Mouse (Mus musculus) T-cell, adult 2 months (primary cell): Measurements from ENCODE around the gene Prrt1.

Experiments
- DNase-seq: peaks from one replicate; pipeline ENCODE4 v3.0.0; 2022; ENCODE audit warnings: low spot score

Prrt1 gene

DNA sequence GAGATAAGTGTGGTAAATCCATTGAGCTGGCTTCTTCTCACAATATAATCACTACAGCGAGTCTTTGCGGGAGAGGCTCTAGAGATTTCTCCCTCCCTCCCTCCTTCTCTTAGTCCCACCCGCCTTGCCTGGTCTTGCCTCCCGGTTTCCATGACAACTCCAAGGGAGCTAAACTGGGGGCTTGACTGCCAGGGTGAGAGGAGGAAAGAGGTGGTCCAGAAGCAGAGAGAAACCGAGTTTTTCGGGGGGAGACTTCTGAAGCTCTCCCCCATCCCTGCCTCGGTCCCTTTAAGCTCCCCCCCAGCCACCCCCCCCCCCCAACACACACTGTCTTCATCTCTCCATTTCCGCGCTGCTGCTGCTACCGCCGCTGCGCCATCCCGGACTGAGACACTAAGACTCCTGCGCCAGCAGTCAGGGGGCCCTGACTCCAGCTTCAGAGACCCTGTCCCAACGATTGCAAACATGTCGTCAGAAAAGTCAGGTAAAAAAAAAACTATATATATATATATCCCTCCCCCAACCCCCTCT, at the start of gene Prrt1:
TSS of gene Prrt1 (plus strand) at position 313 of the 531 bp plus-strand sequence.
- DNase-seq, result no peak

DNA sequence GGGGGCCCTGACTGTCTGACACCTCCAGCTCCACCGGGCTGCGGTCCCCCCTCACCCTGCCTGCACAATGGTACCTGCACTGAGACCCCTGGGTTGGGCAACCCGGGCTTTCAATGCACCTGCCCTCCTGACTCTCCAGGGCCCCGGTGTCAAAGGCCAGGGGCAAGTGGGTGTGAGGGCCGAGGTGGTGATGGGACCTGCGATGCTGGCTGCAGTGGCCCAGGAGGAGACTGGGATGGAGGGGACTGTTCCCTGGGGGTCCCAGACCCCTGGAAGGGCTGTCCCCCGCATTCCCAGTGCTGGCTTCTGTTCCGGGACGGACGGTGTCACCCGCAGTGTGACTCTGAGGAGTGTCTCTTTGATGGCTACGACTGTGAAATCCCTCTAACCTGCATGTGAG, 46.8 kb upstream of the Prrt1 start:
- no peak for DNase-seq

DNA sequence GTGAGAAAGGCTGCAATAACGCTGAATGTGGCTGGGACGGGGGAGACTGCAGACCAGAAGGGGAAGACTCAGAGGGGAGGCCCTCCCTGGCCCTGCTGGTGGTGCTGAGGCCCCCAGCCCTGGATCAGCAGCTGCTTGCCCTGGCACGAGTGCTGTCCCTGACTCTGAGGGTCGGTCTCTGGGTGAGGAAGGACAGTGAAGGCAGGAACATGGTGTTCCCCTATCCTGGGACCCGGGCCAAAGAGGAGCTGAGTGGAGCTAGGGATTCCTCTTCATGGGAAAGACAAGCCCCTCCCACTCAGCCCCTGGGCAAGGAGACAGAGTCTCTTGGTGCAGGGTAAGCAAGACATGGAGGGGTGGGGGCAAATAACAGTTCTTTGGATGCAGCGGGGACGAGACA, 45.9 kb upstream of the Prrt1 start:
- DNase-seq, result no peak

DNA sequence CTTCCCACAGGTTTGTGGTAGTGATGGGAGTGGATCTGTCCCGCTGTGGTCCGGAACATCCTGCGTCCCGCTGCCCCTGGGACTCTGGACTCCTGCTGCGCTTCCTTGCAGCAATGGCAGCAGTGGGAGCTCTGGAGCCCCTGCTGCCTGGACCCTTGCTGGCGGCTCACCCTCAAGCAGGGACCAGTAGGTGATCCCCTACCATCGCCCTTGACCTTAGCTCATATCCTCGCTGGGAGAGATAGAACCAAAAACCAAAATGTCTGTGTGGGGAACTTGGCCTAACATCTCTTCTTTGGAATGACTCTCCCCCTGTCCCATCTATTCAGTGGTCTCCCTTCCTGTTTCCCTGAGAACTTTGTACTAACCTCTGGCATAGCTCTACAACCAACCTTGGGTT, 45.5 kb upstream of the Prrt1 start:
- no peak for DNase-seq

DNA sequence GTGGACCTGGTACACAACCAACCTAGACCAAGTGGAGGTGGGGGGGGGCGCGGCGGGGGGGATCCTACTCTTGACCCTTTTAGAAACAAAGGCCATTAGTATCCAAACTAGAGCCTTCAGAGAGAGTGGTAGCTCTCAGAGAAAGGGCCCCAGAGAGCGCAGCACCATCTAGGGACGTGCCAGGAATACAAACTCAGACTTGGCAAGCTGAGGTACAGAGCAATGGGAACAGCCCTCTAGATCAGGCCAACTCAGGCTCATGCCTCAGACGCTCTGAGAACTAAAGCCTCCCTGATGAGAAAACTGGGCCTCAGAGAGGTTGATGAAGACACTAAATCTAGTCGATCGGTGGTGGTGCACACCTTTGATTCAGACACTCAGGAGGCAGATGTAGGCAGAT, 44.2 kb upstream of the Prrt1 start:
- DNase-seq, result no peak

DNA sequence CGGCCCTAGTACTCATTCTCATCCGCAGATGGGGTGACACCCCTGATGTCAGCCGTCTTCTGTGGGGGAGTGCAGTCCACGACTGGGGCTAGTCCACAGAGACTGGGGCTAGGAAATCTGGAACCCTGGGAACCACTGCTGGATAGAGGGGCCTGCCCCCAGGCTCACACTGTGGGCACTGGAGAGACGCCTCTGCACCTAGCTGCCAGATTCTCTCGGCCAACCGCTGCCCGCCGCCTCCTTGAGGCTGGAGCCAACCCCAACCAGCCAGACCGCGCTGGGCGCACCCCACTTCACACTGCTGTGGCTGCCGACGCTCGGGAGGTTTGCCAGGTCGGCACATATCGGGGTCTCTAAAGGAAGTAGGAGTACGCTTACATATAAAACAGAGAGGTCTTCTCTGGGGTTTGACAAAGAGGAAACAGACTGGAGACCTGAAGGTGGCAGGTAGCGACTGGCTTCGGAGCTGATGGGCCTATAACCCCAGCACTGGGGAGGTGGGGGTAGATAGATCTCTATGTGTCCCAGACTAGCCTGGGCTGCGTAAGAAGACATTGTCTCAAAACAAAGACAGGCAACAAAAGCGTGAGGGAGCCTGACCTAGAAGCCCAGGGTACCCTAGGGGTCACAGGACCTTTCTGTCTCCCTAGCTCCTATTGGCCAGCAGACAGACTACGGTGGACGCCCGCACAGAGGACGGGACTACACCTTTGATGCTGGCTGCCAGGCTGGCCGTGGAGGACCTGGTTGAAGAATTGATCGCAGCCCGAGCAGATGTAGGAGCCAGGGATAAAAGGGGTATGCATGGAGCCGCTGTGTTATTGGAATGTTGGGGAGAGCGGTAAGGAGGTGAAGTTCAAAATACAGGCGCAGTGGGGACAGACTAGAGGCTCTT, 43.2 kb upstream of the Prrt1 start:
- no peak for DNase-seq

DNA sequence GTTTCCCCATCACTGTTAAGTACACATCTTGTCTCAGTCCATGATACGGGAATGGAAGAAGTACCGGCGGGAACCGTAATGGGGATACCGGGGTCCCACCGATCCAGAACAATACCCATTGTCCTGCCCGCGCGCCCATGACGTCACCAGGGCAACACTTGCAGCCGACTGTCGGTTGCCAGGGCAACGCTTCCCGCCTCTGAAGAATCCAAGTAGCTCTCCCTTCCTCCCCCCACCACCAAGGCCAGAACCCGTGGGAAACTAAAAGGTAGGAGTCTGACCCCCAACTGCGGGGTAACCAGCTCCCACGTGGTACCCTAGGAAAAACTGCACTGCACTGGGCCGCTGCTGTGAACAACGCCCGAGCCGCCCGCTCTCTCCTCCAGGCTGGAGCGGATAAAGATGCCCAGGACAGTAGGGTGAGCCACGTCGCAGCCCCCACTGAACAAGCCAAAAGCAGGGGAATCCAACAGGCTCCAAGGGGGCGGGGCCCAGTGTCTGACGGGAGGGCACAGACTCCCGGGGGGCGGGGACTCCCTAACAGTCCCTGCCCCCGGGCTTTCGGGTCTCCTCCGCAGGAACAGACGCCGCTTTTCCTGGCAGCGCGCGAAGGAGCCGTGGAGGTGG, 42.4 kb upstream of the Prrt1 start:
- peak; percentile 63 for DNase-seq

DNA sequence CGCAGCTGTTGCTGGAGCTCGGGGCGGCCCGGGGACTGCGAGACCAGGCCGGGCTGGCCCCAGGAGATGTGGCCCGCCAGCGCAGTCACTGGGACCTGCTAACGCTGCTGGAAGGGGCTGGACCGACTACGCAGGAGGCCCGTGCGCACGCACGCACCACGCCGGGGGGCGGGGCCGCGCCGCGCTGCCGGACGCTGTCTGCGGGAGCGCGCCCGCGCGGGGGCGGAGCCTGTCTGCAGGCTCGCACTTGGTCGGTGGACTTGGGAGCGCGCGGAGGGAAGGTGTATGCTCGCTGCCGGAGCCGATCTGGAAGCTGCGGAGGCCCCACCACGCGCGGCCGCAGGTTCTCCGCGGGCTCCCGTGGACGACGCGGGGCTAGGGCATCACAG, 41.9 kb upstream of the Prrt1 start:
- peak; percentile 98 for DNase-seq

DNA sequence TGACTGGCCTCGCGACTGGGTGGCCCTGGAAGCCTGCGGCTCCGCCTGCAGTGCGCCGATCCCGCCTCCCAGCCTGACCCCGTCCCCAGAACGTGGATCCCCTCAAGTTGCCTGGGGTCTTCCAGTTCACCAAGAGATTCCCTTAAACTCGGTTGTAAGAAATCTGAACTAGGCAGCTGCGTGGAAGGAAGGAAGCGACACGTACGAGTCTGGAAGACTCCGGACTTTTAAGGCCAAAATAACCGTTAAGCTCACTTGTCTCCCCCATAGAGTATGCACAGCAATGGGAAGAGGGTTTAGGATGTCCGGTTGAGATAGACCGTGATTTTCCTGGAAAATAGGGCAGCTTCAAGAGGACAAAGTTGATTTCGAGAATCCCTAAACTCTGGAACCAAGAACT, 41.5 kb upstream of the Prrt1 start:
- DNase-seq, result no peak

DNA sequence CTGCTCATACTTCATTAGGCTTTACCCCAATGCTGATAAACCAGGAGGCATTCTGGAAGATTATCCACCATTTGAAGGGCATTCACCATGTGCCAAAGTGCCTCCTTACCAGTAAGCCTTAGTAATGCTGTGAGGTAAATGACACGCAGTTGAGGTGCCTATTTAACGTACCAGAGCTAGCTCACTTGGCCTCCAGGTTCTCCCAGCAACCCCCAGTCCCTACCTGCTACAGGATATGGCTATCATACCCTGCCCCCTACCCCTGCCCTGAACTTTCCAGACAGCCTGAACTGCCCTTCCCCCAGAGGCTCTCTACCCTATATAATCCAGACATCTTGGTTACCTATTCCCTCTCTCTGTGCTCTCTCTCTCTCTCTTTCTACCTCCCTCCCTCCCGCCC, 40.6 kb upstream of the Prrt1 start:
- DNase-seq, result no peak

DNA sequence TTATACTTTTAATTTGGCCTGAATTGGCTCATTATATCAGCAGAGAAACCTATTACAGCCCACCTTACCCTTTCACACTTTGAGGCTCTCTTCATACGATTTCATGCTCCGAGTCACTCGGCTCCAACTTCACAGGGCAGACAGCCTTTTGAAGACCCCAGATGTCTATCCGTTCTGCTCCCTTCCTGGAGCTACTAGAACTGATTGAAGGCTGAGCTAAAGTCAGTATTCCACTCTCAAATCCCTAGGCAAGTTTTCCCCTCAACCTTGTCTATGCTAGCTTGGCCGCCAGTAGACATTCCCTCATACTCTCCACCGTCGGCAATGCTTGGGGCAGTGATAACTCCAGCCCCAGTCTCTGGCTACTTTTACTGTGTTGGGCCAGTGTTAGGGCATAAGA, 40.1 kb upstream of the Prrt1 start:
- DNase-seq, result no peak

DNA sequence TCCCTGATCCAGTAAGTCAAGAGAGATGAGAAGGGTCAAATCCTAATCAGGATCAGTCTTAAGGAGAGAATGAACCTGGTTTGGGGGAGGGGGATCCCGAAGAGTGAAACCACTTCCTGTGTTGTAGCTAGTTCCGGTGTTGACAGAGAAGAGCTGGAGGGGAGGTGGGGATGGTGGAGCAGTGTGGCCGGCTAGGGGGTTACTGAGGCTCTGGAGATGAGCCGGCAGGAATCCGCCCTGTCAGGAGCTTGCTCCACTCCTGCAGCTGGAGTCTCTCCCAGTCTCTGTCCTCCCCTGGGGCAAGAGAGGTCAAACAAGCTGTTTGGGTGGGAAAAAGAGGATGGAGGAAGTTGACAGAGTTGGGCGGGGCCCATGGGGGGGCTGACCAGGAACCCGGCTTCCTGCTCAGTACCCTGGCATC, 39.6 kb upstream of the Prrt1 start, which contains the start of gene Gpsm3:
TSS of gene Gpsm3 (plus strand) at position 126 of the 421 bp plus-strand sequence.
- peak; percentile 71 for DNase-seq

DNA sequence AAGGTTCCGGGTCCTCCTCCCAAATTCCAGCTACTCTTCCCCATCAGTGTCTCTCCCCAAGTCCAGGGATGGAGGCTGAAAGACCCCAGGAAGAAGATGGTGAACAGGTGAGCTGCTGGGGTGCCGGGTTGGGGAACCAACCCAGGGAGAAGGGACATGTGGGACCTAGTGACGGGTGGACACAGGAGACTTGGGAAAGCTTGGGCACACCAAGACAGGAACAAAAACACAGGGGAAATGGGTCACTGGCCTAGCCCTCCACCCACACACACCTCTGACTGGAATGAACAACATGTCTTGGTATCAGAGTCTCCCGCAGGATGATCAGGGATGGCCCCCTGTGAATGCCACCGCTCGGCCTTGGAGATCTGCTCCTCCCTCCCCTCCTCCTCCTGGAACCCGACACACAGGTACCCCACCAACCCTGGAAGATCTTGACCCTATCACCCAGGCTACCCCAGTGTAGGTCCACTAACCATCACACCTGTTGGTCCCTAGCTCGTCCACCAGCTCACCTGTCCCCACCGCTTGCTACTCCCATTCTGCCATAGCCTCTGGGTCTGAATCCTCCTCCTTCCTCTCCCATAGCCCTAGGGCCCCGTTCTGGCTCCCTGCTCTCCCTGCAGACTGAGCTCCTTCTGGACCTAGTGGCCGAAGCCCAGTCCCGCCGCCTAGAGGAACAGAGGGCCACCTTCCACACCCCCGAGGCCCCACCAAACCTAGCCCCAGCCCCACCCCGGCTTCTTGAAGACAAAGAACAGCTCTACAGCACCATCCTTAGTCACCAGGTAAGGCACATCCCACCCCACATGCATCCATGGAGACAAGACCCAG, 39.0 kb upstream of the Prrt1 start:
- DNase-seq, result no peak

DNA sequence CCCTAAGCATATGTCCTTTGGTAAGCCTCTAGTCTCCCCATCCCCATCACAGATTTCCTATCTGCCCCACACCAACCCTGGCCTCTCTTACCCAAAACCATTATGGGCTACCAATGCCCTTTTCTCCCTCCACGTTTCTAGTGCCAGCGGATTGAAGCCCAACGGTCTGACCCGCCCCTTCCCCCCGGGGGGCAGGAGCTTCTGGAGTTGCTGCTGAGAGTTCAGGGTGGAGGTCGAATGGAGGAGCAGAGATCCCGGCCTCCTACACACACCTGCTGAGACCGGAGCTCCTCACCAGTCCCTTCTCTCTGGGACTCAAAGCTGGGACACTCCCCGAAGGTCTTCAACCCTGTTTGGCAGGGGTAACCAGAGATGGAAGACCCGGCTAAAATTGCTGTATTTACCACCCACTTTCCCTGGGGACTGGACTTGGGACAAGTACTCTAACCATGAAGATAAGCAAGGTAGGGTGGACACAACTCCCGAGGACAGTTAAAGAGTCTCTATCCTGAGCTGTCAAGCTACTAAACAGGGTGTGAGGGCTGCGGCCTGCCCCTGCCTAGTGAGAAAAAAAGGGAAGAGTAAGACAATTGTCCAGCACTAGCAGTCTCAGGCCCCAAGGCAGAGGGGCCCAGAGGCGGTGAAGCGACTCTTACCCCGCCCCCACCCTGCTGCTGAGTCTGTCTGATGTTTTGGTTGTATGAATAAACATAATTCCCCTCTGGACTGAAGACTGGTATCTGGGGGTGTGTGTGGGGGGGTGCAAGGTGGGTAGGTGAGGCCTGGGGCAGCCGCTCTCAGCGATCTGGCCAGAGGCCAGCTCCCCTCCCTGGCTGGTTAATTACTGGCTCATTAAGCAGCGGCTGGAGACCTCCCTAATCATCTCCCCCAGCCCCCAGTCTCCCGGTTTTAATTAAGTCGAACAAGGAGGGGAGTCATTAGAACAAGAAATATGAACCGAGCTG, 38.0 kb upstream of the Prrt1 start, which contains the start of gene Pbx2:
TSS of gene Pbx2 (plus strand) at position 238 of the 965 bp plus-strand sequence.
- no peak for DNase-seq

DNA sequence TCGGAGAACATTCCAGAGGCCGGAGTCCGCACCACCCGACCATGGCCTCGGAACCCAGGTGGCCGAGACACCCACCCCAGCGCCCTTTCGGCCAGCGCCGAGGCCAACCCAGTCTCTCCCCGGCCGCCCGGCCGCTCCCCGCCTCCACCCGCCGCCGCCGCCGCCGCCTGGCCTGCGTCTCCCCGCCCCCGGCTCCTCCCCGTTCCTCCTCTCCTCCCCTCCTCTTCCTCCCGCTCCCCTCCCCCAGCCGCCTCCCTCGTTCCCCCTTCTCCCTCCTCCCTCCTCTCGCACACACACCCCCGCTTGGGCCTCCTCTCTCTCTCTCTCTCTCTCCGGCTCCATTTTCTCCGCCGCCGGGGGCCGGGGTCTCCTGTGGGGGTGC, 37.3 kb upstream of the Prrt1 start:
- DNase-seq, result peak; percentile 71

DNA sequence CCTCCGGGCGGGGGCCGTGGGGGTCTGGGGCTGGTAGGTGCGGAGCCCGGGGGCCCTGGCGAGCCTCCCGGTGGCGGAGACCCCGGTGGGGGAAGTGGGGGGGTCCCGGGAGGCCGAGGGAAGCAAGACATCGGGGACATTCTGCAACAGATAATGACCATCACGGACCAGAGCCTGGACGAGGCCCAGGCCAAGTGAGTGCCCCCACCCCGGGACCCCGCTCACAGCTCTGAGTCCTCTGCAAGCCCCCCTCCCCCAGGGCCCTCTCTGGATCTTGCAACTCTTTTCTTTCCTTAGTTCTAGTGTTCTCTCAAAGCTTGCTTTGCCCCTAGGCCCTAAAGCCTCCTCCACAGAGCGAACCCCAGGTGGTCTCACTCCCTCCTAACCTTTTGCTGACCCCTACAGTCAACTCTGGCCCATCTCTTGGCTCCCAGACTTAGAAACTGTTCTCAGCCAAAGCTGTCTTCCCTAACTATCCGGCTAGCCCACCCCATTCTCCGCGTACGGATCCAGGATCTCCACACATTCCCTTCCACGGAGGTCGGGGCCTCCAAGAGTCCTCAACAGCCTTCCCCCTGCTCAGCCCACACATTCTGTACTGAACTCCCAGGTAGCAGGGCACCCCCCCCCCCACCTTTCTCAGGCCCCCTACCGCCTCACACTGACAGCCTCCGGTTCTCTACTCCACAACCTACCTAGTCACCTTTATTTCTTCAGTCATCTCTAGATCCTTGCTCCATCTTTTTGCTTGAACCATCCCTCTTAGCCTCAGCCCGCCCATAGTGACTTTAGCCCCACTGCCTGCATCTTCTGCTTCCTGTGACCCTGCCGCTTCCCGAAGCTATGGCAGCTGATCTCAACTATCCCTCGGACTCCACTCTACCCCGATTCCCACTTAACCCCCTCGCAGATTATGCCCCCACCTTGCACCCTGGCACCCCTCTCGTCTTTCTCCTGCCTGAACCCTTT, 36.5 kb upstream of the Prrt1 start:
- DNase-seq, result no peak

DNA sequence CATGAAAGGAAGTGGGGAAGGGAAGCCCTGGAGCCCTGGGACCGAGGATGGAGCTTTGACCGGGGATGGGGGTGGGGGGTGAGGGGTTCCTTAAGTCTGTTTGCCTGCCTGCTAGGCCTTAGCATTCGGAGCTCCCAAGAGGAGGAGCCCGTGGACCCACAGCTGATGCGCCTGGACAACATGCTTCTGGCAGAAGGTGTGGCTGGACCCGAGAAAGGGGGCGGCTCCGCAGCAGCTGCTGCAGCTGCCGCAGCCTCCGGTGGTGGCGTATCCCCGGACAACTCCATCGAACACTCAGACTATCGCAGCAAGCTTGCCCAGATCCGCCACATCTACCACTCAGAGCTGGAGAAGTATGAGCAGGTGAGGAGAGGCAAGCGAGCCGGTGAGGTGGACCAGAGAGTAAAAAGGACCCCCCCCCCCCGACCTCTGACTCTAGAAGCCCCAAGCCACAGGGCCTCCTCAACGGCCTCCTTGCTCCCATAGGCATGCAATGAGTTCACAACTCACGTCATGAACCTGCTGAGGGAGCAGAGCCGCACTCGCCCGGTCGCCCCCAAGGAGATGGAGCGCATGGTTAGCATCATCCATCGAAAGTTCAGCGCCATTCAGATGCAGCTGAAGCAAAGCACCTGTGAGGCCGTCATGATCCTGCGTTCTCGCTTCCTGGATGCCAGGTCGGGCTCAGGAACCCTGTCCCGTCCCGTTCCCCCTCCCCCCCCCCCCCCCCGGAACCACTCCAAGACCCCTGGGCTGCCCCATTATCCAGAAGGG, 35.4 kb upstream of the Prrt1 start:
- DNase-seq, result no peak

DNA sequence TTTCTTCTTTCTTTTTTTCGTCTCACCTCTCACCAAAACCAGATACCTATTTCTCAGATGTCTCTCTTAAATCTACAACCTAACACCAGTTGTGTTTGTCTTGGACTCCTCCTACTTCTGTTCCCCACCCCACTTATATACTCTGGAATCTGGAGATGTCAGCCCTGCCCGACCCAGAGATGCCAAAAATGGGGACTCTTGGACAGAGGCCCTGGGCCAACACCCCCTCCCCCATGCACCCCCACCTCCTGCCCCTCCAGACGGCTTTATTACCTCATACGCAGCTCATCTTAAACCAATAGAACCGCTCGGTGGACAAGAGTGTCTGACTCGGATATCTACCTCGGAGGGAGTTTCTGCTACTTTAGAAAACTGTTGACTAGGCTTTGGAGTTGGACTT, 33.2 kb upstream of the Prrt1 start:
- DNase-seq, result no peak

DNA sequence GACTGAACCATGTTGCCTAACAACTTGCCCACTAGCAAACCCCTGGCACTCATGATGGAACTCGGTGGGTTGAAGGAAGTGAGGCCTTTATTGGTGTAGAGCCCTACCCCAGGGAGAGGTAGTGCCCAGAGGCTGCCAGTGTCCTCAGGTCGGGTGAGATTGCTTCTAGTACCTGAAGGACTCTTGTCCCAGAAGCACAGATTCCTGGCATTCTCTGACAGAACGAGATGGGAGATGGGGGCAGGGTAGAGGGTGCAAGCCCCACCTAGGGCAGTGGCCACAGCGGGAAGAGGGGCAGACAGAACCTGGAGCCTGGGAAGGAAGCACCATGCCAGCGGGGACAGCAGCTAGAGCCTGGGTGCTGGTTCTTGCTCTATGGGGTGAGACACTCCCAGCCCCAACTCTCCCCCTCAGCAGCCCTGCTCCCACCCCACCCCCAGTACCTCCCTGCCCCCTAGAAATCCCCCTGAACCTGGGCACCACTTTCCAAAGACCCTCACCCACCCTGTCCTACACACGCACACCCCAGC, 31.7 kb upstream of the Prrt1 start, which contains the start of gene Ager:
TSS of gene Ager (plus strand) at position 297 of the 530 bp plus-strand sequence.
- no peak for DNase-seq
